Mouse (Mus musculus) ZHBTc4 (cell line): ENCODE results near the gene Rngtt.
"Not testable (repeated sequence)": the region's sequence is repeated elsewhere in the genome, so short reads cannot be mapped to it uniquely, and the experiment has no call there.

Experiments
- DNase-seq: peaks from one replicate; pipeline ENCODE4 v3.0.0-alpha.2; 2011; ENCODE audit warnings: low read depth, low spot score

Gene Rngtt

DNA sequence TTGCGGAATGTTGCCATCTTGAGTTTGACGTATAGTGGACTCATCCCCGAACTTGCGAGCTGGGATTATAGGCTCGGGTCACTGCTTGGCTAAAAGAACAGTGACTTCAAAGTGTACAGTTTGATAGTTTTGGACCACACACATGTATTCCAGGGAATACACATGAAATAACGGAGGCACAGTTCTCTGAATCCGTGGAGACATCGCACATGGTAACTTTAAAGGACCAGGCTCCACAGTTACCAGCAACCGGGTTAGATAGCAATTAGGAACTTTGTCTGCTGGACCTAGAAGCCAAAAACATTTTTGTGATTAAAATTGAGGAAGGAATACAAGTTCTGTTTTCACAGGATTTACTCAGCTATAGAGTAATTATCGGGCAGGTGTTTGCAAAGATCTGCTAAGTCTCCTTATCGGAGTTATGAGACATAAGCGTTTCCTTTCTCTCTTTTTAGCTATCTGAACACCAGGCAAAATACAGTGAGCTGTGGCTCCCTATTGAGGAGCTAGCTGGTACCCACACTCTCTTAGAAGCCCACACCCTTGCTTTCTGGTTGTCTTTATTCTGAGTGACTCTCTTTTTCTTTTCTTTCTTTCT, 828 bp downstream of the Rngtt start:
- no peak for DNase-seq

DNA sequence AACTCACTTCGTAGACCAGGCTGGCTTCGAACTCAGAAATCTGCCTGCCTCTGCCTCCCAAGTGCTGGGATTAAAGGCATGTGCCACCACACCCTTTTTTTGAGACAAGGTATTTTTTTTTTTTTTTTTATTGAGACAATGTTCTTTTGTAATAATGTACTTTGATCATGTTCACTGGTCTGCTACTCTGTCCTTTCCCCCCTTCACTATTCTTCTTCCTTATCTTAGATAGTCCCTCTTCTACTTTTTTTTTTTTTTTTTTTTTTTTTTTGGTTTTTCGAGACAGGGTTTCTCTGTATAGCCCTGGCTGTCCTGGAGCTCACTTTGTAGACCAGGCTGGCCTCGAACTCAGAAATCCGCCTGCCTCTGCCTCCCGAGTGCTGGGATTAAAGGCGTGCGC, 4.0 kb downstream of the Rngtt start:
- DNase-seq: not testable (repeated sequence)

DNA sequence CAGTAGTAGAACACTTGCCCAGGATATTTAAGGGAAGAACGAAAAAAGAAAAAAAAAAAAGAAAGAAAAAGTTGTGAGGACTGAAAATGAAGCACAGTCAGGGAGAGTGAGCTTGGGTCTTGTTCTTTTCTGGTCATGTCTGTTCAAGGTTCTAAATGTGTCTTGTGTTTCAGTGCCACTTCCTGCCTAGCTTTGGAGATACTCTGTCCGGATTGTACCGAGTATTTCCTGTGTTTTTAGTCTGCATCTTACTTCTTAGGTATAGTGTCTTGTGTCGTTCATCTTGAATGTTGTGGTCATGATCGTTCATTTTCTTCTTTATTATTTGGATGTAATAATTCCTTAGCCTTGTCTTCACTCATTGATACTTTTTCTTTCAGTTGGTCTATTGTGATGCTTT, 5.7 kb downstream of the Rngtt start:
- DNase-seq: no peak

DNA sequence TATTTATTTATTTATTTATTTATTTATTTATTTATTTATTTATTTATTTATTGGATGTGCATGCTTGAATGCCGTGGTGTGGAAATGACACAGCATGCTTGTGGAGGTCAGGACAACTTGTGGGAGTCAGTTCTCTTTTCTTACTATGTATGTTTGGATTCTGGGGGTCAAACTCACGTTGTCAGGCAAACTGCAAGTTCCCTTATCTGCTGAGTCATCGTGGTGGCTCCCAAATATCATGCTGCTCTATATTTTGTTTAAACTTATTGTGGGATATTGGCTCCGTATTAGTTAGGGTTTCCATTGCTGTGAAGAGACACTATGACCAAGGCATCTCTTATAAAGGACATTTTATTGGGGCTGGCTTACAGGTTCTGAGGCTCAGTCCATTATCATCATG, 21.0 kb downstream of the Rngtt start:
- DNase-seq: no peak

DNA sequence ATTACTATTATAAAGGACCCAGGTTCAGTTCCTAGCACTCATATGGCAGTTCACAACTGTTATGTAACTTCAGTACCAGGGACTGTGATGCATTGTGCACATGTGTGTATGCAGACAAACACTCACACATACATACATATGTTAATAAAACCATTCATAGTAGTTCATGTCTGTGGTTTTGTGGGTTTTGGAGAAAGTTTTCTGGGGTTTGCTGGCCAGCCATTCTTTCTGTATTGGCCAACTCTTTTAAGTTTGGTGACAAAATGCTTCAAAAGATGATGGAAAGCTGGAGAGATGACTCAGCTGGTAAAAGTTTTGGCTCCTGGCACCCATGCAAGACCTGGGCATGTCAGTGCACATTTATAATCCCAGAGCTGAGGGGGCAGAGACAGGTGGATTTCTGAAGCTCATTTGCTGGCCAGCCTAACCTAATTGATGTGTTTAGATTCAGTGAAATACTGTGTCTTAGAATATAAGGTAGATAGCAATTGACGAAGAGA, 22.9 kb downstream of the Rngtt start:
- no peak for DNase-seq

DNA sequence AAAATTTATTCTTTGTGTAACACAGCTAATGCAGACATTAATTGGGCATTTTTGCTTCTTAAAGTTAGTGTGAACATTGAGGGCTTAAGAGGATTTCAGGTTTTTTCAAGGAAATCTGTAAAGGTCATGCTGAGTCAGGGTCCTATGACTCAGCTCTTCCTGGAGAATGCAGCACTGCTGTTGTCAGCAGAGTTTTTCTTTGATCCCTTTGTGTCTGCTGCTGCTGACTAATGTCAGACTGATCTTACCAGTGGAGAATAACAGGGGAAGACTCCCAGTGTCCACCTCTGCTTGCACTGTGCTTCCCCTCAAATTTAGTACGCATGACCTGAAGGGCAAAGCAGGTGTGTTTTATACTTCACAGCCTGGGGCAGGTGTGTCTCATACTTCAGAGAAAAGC, 27.9 kb downstream of the Rngtt start:
- peak; percentile 73 for DNase-seq

DNA sequence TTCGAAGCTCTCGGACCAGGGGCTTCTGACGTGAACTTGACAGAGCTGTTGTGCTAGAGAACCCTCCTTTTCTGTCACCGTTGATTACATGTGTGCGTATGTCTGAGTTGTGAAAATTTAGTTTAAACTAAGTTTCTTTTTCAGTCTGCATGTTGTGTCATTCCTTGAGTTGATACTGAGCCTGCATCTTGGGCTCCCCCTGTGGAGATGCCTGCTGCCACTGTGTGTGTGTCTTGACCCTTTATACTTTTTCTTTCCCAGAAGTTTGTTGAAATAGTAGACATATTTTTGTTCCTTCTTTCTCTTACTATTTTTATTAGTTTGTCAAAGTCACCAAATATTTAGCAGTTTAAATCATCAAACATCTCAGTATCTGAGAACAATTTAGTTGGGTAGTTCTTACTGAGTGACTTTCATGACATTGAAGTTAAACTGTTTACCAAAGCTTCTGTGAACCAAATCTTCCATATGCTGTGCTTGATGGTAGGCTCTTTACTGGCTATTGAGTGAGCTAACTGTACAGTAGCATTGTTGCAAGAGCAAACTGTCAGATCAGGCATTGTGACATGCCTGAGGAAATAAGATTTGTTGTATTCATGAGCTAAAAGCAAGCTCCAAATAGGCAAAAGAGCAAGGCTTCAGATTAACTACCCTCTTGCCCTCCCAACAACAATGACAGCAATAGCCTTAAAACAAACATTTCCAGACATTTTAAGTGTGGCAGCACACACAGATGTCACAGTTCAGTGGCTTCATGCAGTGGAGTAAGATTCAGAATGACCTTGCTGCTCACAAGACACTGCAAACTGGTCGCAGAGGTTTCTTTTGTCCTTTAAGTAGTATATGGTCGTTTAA, 33.0 kb downstream of the Rngtt start:
- no peak for DNase-seq

DNA sequence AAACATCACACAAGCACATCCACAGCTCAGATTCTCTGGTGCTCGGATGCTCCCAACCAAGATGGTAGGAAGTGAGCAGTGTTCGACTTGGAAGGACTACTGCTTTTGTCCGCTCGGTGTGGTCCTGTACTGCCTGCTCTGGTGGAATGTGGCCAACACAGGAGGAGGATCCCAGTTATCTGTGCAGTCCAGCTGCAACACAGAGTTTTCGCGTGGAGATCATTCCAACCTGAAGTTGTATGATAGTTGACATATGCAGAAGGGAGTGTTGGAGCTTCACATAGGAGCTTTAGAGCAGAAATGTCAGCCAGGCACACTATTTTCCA, 33.6 kb downstream of the Rngtt start:
- DNase-seq: no peak

DNA sequence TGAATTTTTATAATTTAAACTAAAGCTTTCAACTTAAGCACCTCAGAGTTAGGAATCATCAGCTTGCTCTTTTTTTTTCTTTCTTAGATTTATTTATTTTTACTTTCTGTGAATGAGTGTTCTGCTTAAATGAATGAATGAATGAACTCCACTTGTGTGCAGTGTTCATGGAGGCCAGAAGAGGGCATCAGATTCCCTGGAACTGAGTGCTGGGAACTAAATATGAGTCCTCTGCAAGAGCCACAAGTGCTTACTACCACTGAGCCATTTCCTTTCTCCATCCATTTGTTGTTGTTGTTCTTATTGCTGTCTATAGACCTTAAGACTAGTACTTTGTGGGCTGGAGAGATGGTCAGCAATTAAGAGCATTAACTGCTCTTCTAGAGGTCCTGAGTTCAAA, 53.3 kb downstream of the Rngtt start:
- peak; percentile 56 for DNase-seq

DNA sequence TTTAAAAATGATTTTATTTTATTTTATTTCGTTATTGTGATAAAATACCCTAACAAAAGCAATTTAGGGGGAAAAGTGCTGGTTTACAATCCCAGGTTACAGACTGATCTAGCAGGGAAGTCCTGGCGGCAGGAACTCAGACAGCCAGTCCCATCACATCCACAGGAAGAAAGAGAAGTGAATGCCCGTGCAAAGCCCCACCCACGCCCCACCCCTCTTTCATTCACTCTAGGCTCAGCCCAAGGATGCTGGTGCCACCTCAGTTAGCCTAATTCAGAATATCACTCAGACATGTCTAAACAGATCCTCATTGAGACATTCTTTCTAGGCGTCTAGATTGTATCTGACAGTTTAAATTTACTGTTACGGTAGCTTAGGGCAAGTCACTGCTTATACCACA, 64.8 kb downstream of the Rngtt start:
- peak; percentile 71 for DNase-seq

DNA sequence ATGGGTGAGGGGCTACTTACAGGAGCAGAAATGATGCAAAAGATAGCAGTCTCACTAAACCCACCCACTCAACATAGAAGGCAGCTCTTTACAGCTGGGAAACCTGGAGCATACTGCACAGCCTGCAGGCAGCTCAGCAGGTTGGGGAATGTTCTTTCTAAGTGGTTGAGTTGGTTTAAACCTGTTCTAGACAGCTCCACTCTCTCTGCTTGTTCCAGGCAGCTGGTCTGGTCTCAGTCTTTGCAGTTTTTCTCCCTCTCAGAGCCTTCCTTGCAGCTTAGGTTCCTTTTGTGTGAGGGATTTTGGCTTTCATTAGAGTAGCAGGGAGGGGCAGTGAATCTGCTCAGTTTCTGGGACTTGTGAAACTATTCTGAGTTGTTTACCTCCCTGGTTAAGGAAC, 67.5 kb downstream of the Rngtt start:
- DNase-seq: peak; percentile 84

DNA sequence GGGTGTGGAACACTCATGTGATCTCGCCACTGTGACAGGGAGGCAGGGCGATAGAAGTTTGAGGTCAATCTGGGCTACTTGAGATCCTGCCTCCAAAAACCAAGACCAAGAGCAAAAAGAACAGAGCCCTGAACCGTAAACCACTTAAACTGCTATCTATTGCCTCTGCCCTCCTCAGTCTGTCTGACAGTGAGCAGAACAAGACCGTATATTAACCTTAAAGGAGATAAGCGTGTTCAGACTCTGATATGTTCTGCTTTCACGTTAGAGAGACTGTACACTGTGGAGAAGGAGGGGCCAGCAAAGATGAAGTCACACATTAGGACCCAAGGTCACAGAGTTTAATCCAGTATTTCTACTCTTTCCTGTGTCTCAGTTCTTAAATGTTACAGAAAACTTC, 68.8 kb downstream of the Rngtt start:
- DNase-seq: peak; percentile 44

DNA sequence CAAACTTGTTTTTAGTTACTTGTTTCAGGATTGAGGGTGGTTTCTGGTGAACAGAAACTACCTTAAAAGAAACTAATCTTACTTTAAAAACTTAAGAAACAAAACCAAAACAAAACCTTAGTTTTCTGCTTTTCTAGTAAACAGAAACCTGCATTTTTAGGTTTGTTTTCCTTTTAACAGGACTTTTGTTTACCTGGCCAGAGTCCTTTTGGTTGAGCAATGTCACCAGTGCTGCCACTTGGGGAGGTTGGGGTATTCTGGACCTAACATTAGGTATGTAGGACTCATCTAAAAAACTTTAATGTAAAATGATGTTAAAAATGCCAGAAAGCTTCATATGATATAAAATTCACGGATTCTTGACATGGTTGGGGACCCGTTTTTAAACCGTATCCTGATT, 78.8 kb downstream of the Rngtt start:
- no peak for DNase-seq

DNA sequence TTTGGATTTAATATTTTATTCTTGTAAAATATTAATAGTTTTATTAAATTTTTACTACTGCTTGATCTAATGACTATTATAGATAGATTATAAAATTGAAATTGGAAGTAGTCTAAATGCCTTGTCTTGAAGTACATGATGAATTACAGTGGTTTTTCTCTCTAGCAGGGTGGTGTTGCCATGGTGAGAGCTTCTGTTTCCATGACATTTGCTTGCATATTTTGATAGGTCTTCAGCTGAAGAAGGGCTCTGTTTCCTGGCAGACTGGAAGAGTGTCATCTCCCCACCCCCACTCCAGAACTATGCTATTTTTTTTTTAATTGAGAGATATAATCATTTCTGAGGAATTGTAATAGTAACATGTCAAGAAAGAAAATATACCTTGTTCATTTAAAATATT, 80.5 kb downstream of the Rngtt start:
- no peak for DNase-seq

DNA sequence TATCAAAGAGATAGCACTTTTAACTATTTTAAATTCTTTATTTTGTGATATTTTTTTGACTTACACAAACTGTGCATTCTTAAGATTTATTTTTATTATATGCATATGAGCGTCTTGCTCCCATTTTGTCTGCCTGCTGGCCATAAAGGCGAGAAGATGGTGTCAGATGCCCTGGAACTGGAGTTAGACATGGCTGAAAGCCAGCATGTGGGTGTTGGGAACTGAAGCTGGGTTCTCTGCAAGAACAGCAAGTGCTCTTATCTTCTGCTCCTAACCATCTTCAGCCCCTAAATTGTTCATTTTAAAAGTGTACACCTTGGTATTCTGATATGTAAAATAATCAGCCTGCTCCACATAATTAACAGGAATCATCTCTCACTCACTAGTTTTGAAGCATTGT, 83.3 kb downstream of the Rngtt start:
- DNase-seq: no peak

DNA sequence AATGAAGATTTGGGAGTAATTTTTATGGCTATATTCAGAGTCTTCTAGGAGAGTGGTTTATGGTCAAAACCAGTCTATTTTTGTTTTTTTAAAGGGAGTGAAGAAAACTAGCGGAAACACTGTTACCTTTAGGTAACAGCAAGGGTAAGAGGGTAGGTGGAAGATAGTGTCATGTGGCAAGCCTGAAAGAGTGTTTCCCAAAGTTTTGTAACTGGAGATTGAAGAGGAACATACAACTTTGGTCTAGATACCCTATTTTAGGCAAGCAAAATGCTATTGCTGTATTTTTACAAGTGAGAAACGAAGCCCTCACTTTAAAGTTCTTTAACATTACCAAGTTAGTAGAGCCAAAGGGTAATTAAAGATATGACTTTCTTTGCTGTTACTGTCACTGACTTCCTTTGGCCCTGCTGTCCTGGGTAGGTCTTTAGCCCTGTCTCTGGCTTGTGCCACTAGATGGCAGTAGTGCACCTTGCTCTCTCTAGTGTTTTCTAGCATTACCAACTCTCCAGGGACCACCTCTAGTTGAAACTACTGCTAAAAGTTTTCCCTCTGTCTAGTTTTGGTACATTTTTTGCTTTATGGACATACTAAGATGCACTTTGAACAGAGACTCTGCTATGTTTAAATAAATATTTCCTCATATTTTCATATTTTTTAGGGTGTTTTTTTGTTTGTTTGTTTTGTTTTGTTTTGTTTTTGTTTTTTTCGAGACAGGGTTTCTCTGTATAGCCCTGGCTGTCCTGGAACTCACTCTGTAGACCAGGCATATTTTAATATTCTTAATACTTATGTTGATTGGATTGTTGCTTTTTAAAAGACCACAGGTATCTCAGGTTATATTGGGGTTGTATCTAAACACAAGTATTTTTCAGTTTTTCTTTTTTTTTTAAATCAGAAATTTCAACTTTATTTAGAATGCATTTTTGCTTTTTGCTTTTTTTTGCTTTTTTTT, 86.4 kb downstream of the Rngtt start:
- peak; percentile 83 for DNase-seq

DNA sequence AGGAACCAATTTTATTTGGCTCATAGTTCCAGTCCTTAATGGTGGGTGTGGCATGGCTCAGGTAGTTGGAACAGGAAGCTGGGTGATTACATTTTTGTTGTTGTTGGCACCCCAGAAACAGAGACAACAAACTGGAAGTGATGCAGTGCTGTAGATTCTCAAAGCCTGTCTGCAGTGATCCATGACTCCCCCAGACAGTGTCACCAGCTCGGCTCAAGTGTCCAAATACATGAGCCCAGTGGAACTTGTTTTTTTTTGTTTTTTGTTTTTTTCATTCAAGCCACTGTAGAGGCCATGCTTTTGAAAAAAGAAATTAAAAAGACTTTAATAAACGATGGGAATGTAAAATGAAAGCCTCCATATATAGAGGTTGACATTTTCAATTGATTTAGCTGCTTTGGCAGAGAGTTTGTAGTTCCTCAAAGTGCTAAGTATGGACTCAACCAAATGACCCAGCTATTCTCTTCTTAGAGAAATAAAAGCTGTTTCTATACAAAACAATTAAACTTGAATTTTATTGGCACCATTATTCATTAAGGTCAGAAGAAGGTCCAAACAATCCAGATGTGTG, 95.7 kb downstream of the Rngtt start:
- DNase-seq: no peak

DNA sequence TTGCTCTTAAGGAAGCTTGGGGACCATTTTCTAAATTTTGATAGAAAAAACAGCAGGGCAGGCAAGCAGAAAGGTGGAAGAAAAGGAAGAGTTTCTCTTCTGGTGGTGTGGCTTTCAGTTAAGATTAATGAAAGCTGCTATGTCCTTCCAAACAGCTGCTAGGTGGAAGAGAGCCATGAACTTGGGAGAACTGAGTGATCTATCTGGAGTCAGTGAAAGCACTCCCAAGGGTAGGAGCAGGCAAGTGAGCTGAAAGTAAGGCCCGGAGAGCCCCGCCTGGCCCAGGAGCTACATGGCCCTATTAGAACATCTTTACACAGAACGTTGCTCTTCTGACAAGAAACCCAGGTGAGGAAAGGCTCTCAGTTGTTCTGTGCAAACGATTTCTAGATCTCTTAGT, 103.7 kb downstream of the Rngtt start:
- DNase-seq: no peak

DNA sequence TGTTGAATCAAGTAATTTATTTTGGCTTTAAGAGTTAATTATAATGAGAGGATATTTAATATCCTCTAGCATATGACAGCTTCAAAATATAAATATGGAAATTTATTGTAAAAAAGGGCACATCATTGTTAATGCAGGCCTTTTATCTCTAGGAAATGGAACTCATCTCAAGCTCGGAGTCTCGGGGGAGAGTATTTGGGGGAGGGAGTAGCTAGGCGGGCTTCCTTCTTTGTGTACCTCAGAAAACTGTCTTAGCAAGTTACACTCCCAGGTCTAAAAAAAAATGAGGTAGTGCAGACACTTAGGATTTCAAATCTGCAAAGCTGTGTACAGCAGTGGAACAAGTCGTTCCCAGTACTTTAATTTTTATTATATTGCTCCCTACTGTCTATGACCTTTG, 104.7 kb downstream of the Rngtt start:
- no peak for DNase-seq

DNA sequence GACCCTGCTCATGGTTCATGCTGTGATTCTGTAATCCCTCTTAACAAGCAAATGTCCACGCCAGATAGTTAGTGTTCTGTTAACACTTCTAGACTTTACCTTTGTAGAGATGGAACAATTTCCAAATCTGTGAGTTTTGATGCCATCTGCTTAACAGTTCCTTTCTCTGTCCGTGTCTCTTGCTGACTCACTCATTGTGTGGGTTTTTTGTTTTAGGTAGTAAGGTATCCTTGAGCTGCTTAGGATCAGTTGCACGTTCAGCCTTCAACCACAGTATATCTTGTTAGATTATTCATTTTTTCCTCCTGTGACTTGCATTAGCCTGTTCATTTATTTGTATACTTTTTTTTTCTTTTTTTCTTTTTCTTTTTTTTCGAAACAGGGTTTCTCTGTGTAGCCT, 107.3 kb downstream of the Rngtt start:
- no peak for DNase-seq

DNA sequence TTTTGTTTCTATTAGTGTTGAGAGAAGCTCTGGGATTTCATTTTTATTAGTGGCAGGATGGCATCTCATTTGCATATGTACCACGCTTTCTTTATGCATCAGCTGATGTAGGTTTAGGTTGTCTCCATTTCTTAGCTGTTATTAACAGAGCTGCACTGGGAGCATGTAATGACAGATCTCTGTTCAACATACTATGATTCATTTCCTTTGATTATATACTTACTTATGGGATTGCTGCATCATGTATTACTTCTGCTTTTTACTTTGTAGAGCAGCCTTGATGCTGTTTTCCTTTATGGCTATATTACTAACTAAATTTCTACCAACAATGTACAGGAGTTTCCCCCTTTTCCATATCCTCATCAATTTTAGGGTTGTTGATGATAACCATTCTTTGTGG, 109.5 kb downstream of the Rngtt start:
- no peak for DNase-seq

DNA sequence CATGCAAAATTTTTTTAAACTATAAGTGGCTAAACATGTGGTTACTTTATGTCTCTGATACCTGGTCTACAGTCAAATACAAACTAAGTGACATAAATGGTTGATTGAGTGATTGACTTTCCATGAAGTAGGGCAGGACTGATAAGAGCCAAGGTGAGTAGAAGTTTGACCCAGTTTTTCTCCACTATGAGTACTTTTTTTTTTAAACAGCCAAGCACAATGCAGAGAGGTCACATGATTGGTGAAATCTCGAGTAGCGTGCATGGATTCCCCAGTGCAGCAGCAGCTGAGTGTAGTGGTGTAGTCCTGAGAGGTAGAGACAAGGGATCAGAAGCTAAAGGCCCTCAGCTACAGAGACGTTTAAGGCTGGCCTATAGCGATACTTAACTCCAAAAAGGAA, 118.7 kb downstream of the Rngtt start:
- DNase-seq: no peak
